Mouse (Mus musculus) embryonic fibroblast, embryonic 13.5 days (primary cell): Measurements from ENCODE around the gene Natd1. TPM values are rescaled to one million over a fixed set of nuclear protein-coding genes. Genes with fewer than 3 reads are reported as not detected.
A peak's percentile ranks its signal among the peaks of the same experiment; 100 is the strongest.

Experiments used
- H3K27ac ChIP-seq: 2 replicates; pipeline ENCODE4 v1.5.1; 2012; ENCODE audit warnings: low read length, control low read depth, inconsistent platforms; ENCODE audit not compliant: insufficient read depth
- H3K4me1 ChIP-seq: 2 replicates; pipeline ENCODE4 v1.6.1; 2011; ENCODE audit warnings: low read length; ENCODE audit not compliant: control insufficient read depth, insufficient read depth
- H3K4me3 ChIP-seq: 2 replicates; pipeline ENCODE4 v1.5.1; 2011; ENCODE audit warnings: mild to moderate bottlenecking, control low read depth, low read length; ENCODE audit not compliant: insufficient read depth
- CTCF ChIP-seq: IDR thresholded peaks from 2 replicates; pipeline ENCODE4 v1.5.1; 2011; ENCODE audit warnings: mild to moderate bottlenecking, control low read depth, low read length, moderate library complexity, borderline replicate concordance; ENCODE audit not compliant: insufficient read depth
- POLR2A ChIP-seq: IDR thresholded peaks from 2 replicates; pipeline ENCODE4 v1.6.1; 2011; ENCODE audit warnings: low read depth, mild to moderate bottlenecking, control low read depth, low read length, moderate library complexity
- polyA plus RNA-seq: library from polyadenylated mRNA; stranded (reverse); fragments of >200 nt; gene quantifications from 2 replicates; pipeline ENCODE4 v1.2.4, GENCODE M21; 2011; ENCODE audit warnings: low read depth; ENCODE audit not compliant: missing spikeins, insufficient read length

The Natd1 gene
- polyA plus RNA-seq, 1 experiment: 15.1 TPM

DNA sequence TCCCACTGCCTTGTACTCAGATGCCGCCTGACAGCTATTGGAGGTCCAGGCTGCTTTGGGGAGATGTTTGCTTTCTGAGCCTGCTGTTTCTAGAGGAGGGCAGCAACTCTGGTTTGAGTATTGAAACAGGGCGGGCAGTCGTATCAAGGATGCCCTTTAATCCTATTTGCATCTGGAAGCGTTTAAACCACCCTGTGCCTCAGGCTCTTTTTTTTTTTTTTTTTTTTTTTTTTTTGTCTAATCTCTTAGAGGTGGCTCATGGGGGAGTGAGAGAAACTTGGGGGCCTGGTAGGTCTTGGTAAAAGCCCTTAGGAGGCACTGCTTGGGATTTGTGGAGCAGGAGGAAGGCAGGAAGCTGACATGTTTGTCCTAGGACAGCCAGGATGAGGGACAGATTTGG is 30.5 kb upstream of the Natd1 start:
- H3K4me1 ChIP-seq: peaks cover 6% of the 10 kb centered on the region
- no peak overlapping the region for H3K4me3 ChIP-seq
- no peak overlapping the region for H3K27ac ChIP-seq
- TF ChIP-seq POLR2A (no peak), CTCF (no peak)

DNA sequence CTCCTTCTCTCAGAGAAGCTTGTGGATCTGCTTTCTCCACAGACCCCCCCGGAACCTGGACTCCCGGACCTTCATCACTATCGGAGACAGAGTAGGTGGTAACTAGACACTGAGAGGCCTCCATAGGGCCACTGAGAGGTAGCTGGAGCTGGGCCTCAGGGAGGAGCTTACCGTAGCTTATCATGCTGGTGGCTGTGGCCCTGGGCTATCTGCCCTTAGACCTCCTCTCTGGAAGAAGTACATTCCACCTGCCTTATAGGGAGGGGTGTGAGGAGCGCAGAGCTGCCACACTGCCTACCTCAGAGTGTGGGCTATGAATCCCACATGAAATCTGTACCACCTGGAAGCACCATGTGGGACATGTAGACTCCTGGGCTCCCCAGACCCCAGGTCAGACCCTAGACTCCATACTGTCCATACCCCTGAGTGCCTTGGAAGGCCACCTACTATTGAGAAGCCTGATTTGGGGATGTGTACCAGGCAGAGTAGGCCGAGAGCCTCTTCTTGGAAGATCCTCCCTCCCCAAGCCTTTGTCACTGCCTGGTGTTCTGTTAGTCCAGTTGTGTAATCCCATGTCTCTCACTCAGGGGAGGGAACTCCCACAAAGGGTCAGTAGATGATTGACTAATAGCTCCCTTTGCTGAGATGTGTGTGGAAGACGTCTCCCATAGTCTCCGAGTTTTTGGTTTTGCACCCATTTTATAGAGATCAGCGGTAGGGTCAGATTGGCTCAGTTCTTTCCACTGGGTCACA is 27.9 kb upstream of the Natd1 start:
- no peak overlapping the region for H3K27ac ChIP-seq
- H3K4me1 ChIP-seq: peaks cover 6% of the 10 kb centered on the region
- no peak overlapping the region for H3K4me3 ChIP-seq
- TF ChIP-seq POLR2A (no peak), CTCF (no peak)

- Histone ChIP-seq H3K4me1 (peaks cover 6% of the 10 kb centered on the region), H3K4me3 (no peak overlapping the region), H3K27ac (peak overlapping the region; percentile 46; the same call in 1 of the 2 replicates)
- TF ChIP-seq POLR2A (no peak), CTCF (no peak)
Measured at GRCm38 (mm10) chr11:60941370-60941769, 26.8 kb upstream of the Natd1 start.

- no peak overlapping the region for H3K4me3 ChIP-seq
- peaks cover 6% of the 10 kb centered on the region for H3K4me1 ChIP-seq
- TF ChIP-seq CTCF (no peak), POLR2A (no peak)
- peak overlapping the region; percentile 46; the same call in 1 of the 2 replicates for H3K27ac ChIP-seq
Measured at GRCm38 (mm10) chr11:60940501-60940900, 26.0 kb upstream of the Natd1 start.

DNA sequence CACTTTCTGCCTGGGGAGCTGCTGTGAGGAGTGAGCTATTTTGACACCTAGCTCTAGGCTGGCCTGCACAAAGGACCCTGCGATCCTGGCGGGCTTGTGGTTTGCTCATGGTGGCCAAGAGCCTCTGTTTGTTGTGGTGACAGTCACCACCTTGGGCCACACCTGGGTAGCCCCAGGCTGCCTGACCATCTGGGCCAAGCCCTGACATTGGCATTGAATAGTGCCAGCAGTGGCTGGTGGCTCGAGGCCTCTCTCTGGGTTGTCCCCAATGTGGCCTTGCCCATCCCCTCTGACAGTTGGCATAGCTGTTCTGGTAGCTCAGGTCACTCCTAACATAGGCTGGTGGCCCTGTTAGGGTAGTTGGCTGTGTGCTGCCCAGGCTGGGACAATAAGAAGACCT is 24.9 kb upstream of the Natd1 start:
- TF ChIP-seq CTCF: no peak
- TF ChIP-seq POLR2A: no peak
- H3K27ac ChIP-seq: no peak overlapping the region
- no peak overlapping the region for H3K4me3 ChIP-seq
- H3K4me1 ChIP-seq: peaks cover 11% of the 10 kb centered on the region

DNA sequence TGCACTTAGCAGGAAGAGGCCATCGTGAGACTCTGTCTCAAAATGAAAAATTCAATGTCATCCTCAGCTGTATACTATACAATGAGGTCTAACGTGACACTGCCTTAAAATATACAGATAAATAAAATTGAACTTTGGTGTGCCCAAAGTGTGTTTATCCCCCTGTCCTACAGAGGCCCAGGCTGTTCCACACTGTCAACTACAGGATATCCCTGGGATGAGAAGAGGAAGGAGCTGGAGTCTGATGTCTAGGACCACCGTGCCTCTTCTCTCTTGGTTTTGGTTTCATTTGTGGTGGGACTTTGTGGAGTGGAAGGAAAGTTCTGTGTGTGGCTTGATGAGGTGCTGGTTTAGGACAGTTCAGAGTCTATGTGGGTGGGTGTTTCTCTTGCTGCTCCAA is 23.1 kb upstream of the Natd1 start:
- no peak for TF ChIP-seq POLR2A
- TF ChIP-seq CTCF: no peak
- no peak overlapping the region for H3K27ac ChIP-seq
- no peak overlapping the region for H3K4me3 ChIP-seq
- H3K4me1 ChIP-seq: peaks cover 14% of the 10 kb centered on the region

DNA sequence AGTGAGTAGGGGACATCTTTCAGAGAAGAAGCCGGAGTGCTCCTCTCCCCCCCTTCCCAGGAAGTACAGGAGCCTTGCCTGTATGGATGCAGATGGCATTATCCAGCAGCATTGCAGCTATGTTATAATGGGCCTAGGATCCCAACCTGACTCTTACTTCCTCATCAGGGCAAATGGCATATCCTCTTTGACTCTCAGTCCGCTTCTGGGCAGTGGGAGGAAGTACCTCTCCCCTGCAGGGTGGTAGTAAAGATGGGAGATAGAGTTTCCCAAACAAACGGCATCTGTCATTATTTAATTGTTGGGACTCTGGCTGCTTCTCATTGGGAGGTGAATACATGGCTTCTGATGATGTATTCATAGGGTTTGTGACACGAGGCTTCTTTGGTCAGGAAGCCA is 21.4 kb upstream of the Natd1 start:
- TF ChIP-seq POLR2A (no peak), CTCF (no peak)
- Histone ChIP-seq H3K4me3 (no peak overlapping the region), H3K4me1 (peaks cover 14% of the 10 kb centered on the region), H3K27ac (peak overlapping the region; percentile 43; the same call in 1 of the 2 replicates)

DNA sequence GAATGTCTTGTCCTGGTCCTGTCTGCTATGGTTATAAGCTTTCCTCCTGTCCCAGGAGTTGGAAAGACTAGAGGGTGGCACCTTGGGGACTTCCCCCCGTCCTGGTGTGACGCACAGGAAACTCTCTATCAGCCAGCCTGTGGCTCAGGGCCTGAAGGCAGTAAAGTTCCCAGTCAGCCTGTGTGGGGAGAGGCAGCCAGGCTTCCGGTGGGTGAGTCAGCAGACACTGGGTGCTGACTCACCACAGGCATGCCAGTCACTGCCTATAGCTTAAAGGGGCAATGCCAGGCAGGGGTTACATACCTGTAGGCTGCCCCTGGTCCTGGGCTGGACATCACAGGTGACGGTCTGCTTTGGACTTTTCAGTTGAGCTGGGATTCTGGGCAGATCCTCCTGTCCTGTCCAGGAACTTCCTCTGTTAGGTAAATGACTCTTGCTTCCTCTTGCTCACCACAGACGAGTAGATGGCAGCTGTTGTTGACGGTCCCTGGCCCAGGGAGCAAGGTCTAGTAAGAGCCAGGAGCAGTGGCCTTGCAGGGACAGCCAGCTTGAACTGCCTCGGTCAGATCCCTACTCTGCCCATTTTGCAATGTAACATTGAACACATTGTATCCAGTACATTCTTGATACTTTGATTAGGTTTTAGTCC is 20.9 kb upstream of the Natd1 start:
- TF ChIP-seq CTCF (no peak), POLR2A (0 out of 2 replicates have a peak, but pooled peaks have one; percentile 8)
- Histone ChIP-seq H3K27ac (peak overlapping the region; percentile 43), H3K4me3 (no peak overlapping the region), H3K4me1 (peaks cover 11% of the 10 kb centered on the region)

DNA sequence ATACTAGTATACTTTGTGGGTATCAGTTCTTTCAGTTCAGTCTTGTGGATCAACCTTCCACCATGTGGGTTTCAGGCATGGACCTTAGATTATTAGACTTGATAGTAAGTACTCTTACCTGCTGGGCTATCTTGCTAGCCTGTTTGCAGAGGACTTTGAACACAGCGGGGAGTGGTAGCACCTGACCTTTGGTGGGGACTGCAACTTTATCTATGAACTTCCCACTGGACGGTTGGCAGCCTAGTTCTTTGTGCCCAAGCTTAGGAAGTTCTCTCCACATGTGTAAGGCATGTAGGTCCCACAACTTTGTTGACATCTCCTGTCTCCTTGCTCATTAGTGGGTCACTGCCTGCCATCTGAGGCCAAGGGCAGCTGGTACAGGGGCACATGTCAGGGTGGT is 20.2 kb upstream of the Natd1 start:
- H3K4me1 ChIP-seq: peaks cover 11% of the 10 kb centered on the region
- no peak for TF ChIP-seq CTCF
- TF ChIP-seq POLR2A: no peak
- peak overlapping the region; percentile 38 for H3K27ac ChIP-seq
- H3K4me3 ChIP-seq: no peak overlapping the region
